Comparison of ENCODE assay signal across 27 mouse cellular contexts in genomic region chrX:129407778-129408177, GRCm38 (mm10).
"Had no signal": no experiment of that assay in that cellular context is flagged by ENCODE, and none has a peak within 500 bp of the region (broad histone marks: within the 10 kb centered on the region; RNA-seq: fewer than 3 reads in every experiment).

No protein-coding gene starts in this region.

- H3K36me3 ChIP-seq: limb, embryonic 10.5 days; limb, embryonic 12.5 days; limb, embryonic 13.5 days; limb, embryonic 15.5 days; liver, embryonic 12.5 days; liver, embryonic 13.5 days; liver, embryonic 15.5 days; lung, embryonic 15.5 days; midbrain, embryonic 10.5 days; midbrain, embryonic 12.5 days; midbrain, embryonic 13.5 days; midbrain, embryonic 15.5 days had no signal

- H3K4me3 ChIP-seq: limb, embryonic 10.5 days; limb, embryonic 12.5 days; limb, embryonic 13.5 days; limb, embryonic 15.5 days; liver, embryonic 12.5 days; liver, embryonic 13.5 days; liver, embryonic 15.5 days; lung, embryonic 15.5 days; megakaryocyte, embryonic 14.5 days; midbrain, embryonic 10.5 days; midbrain, embryonic 12.5 days; midbrain, embryonic 13.5 days; midbrain, embryonic 15.5 days; myocyte had no signal

- H3K27me3 ChIP-seq: limb, embryonic 12.5 days; limb, embryonic 13.5 days; limb, embryonic 15.5 days; liver, embryonic 12.5 days; liver, embryonic 13.5 days; liver, embryonic 15.5 days; lung, embryonic 15.5 days; megakaryocyte, embryonic 14.5 days; midbrain, embryonic 12.5 days; midbrain, embryonic 13.5 days; midbrain, embryonic 15.5 days had no signal

- H3K27ac ChIP-seq: limb, embryonic 10.5 days; limb, embryonic 12.5 days; limb, embryonic 13.5 days; limb, embryonic 15.5 days; liver, embryonic 12.5 days; liver, embryonic 13.5 days; liver, embryonic 14.5 days; liver, embryonic 15.5 days; lung, embryonic 15.5 days; macrophage; midbrain, embryonic 10.5 days; midbrain, embryonic 12.5 days; midbrain, embryonic 13.5 days; midbrain, embryonic 15.5 days had no signal

- DNase-seq: left cerebral cortex, postnatal 4 days; liver; liver, embryonic 13.5 days; liver, postnatal 0 days; lung, adult 18-20 months; lung, adult 2 months; lung, embryonic 14.5 days; lung, postnatal 10 days; lung, postnatal 14 days; lung, postnatal 36 days; lung, postnatal 4 days; midbrain, embryonic 14.5 days had no signal

- H3K9ac ChIP-seq: limb, embryonic 12.5 days; limb, embryonic 13.5 days; limb, embryonic 15.5 days; liver, embryonic 12.5 days; liver, embryonic 13.5 days; liver, embryonic 14.5 days; liver, embryonic 15.5 days; liver, postnatal 0 days; lung, embryonic 14.5 days; lung, embryonic 15.5 days; midbrain, embryonic 12.5 days; midbrain, embryonic 13.5 days; midbrain, embryonic 15.5 days had no signal

- H3K4me1 ChIP-seq: limb, embryonic 10.5 days; limb, embryonic 12.5 days; limb, embryonic 13.5 days; limb, embryonic 15.5 days; liver, embryonic 12.5 days; liver, embryonic 13.5 days; liver, embryonic 15.5 days; lung, embryonic 15.5 days; megakaryocyte, embryonic 14.5 days; midbrain, embryonic 10.5 days; midbrain, embryonic 12.5 days; midbrain, embryonic 13.5 days; midbrain, embryonic 15.5 days had no signal

- H3K9me3 ChIP-seq: limb, embryonic 10.5 days; limb, embryonic 12.5 days; limb, embryonic 13.5 days; limb, embryonic 15.5 days; liver, embryonic 12.5 days; liver, embryonic 13.5 days; liver, embryonic 15.5 days; lung, embryonic 15.5 days; megakaryocyte, embryonic 14.5 days; midbrain, embryonic 10.5 days; midbrain, embryonic 12.5 days; midbrain, embryonic 13.5 days; midbrain, embryonic 15.5 days had no signal
